Mouse (Mus musculus) T-helper 2 cell (primary cell): ENCODE results near the gene Gm572.

Source experiments
- in situ Hi-C: fragments of 300-600 bp; cut with MboI, MseI; formaldehyde crosslinking; loops from one replicate; pipeline ENCODE4 v1.15.1; 2025; ENCODE audit warnings: high pct_unique_total_duplicates

Gm572 gene

DNA sequence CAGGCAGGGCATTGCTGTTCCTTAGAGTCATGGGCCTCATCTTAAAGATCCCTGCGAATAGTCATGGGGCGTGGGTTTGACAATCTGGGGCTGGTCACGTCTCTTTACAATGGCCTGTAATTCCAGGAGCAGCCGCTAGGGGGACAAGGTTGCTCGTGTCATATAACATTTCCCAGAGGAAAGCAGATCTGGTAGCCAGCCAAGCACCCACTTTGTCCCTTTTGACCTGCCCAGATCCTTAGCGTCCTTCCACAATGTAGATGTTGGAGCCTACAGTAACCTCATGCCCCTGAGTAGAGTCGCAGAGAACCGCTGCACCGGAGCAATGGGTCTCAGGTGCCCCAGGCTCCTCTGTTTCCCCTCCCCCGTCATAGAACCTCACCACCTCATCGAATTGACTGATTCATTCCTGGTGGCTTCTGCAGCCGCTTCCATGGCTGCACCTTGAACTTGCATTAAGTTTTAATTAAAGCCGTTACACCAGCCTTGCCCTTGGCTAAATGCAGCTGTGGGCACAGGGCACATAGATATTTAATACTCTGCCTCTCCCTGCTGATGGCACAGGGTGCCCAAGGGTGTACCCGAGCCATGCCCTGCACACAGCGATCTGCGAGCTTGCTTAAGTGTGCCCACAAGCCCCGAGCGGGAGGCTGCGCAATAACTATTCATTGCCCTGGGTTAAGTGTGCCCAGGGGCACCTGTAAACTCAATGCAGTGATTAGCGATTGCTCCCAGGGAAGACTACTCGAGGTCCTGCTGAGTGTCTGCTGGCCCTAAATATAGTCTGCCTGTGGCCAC is 19.2 kb downstream of the Gm572 start:
- in situ Hi-C loops: no loop called here

DNA sequence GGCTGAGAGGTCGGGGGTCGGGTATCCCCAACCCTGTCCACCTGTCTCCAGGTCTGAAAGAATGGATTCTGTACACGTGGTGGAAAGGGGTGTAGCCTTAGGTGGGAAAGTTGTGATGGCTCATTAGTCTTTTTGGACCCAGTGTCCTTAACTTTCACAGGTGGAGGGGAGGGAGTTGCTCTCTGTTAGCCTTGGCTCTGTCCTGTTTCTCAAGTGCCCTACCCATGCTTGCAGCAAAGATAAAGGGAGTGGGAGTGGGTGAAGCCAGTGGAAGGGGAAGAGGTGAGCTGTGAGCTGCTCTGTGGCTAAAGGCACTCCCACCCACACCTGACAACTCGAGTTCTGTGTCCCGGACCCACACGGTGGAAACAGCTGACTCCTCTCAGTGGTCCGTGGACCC is 20.2 kb downstream of the Gm572 start:
- in situ Hi-C loops: no loop called here

DNA sequence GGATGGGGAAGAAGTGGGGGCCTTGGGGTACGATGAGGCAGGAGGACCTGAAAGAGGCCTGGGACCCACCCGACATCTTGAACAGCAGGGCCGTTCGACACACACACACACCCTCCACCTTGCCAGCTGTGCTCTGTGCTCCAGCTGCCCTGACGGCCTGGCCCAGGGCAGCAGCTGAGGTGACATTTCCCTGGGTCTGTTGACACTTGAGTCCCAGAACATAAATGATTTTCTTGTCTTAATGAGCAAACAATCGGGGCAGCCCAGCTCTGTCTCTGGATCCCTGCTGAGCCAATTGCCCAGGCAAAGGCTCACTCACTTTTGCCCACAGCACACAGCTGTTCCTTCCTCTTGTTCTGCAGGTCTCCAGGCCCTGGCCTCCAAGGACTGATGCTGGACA is 20.9 kb downstream of the Gm572 start:
- in situ Hi-C loops: no loop called here

DNA sequence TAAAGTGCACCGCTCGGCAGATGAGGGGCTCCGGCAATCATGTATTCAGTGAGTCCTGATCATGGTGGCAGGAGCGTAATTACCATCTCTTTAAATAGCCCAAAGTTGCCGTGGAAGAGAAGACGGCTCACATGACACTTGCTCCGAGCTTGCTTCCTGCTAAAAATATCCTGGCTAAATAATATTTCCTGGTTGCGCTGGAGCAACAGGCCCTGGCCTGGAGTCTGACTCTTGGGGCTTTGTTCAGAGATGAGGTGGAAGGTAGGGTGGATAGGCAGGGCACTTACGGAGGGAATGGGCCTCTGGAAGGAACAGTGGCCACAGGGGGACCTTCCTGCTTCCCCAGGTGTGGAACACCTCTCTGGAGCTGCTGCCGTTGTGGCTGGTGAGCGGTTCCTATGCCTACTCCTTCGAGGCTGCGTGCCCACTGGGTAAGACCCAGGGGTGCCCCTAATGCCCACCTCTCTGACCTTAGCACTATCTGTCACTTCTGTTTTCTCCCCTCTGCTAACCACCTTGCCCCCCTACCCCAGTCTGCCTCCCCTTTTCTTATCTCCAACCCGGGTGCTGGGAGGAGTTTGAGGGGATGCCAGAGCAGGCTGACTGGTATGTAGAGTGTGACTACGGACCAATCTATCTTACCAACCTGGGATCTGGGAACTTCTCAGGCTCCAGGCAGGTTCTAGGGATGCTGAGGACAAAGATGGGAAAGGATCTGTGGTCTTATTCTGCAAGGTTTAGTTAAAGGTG is 24.1 kb downstream of the Gm572 start:
- in situ Hi-C loops: no loop called here

DNA sequence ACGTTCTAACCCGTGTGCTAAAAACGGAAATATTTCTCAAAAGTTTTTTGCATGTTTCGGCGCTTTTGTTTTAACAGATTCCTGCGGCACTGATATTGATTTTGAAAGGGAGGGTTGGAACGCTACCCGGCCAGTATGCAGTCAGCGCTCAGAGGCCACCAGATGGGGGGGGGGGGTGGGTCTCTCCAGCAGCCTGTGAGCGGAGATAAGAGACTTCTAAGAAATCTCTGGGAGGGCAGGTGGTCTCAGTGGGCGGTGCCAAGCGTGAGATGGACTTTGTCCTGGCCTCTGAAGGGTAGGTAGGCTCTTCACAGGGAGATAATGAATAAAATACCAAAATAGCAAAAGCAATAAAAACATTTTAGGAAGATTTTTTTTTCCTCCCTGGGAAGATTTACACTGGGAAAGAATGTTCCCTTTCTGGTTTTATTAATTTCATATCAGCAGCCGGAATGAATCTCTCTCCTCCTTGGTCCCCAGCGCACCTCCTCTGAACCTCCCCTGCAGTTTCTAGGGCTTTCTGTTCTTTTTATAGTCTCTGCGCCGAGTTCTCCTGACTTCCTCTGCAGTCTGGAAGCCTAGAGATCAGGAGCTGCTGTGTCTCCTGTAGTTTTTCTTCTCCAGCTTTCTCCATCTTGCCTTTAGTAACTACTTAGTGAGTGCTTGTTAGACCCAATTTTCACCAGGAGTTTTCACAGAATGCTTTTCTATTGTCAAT is 28.3 kb downstream of the Gm572 start:
- in situ Hi-C loops: no loop called here

DNA sequence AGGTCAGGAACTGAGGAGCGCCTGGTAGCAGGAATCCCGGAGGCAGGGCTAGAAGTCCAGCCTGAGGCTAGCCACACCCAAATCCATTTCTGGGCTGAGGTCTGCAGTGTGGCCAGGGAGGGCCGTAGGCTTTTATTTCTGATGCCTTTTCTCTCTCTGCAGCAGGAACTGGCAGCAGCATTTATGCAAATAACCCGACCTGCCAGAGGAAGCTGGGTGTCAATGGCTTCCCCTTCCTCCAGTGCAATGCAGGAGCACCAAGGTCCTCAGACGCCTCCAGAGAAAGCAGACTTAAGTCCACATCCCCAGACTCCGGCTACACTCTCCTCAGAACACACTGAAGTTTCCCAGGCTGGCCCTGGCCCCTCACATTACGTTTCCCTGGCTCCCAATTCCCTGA is 31.9 kb downstream of the Gm572 start:
- in situ Hi-C loops: no loop called here

DNA sequence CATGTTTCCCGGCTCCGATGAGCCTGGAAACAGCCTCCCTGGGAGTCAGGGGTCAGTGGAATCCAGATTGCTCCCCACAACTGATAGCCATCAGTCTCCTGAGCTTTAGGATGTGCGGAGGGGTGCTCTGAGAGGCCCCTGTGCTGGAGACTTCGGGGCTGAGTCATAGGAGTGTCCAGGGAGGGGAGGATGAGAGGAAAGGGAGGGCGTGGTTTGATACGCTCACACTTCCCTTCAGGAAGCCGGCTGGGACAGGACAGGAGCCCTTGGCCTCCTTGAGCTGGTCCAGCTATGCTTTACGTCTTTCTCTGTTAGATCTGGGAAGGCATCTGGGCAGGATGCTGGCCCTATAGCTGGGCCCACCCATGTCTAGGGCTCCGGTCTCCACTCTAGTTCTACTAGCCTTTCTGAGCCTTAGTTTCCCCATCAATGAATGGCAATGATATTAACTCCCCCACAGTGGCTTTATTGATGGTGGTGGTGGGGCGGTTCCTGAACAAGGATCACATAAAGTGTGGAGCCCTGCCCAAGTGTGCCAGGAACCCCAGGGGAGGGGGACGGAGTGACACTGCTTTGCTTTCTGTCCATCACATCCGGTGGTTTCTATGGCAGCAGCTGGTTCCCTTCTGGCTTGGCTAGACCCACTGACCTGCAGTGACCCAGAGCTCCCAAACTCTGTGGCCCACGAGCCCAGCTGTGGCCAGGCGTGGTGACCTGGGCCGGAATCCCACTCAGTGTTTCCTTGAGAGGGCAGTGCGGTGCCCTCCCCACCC is 33.3 kb downstream of the Gm572 start:
- in situ Hi-C loops: no loop called here

DNA sequence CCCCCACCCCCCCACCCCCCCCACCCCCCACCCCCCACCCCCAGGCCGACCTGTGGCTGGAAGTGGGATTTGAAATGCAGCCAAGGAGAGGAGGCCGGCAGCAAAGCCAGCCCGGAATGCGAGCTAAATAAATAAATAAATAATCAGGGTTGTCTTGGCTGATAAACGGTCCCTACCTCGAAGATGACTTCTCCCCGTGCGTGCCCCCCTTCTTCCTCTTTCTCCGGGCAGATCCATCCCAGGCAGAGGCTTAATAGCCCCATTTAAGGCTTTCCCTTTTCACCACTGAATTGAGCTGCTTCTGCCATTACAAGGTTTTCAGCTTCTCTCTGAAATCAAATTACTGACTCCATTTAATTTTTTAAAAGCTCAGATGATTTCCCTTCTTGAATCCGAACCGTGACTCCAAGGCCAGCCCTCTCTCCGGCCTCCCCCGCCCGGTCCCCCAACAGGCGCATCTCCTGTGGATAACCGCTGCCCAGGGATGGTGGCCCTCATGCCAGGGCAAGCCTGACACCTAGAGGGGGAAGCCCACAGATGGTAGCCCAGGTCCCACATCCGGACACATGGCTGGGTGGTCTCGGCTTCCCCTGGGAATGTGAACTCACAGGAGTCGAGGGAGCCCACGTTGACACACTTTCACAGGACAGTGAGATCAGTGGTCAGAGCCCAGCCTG is 34.0 kb downstream of the Gm572 start:
- in situ Hi-C loops: no loop called here

DNA sequence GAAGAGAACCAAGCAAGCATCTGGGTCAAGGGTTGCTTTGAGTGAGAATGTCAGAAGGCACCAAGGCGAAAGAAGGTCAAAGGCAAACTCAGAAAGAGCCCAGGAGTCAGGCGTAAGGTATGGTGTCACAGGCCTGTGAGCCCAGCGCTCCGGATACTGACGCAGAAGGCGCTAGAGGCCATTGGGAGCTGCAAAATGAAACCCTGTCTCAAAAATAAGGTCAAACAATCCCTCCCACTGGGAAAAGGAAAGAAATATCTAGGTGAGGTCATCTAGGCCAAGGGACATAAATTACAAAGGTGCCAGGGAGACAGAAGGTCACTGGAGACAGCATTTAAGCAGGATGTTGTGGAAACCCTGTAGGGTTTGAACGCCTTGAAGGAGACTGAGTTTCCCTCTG is 35.0 kb downstream of the Gm572 start:
- in situ Hi-C loops: no loop called here

DNA sequence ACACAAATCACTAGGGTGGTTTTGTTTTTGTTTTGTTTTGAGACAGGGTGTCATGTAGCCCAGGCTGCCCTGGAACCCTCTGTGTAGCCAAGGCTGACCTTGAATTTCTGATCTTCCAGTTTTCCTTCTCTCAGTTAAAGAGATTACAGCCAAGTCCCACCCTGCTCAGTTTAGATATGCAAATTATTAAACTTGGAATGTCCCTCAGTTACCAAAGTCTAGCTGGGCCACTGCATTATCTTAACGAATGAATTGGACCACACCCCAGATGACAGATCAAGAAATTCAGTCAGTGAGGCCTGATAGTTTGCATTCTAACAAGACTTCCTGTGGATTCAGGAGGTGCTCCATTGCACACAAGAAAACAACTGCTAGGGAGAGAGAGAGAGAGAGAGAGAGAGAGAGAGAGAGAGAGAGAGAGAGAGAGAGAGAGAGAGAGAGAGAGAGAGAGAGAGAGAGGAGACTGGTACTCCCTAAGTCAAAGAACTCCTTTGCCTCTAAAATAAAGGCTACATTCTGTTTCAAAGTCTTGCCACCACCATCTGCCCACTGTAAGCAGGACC is 37.5 kb downstream of the Gm572 start:
- in situ Hi-C loops: no loop called here

- in situ Hi-C loops: no loop called here
Measured at GRCm38 (mm10) chr4:148681429-148681828, 38.3 kb downstream of the Gm572 start.

DNA sequence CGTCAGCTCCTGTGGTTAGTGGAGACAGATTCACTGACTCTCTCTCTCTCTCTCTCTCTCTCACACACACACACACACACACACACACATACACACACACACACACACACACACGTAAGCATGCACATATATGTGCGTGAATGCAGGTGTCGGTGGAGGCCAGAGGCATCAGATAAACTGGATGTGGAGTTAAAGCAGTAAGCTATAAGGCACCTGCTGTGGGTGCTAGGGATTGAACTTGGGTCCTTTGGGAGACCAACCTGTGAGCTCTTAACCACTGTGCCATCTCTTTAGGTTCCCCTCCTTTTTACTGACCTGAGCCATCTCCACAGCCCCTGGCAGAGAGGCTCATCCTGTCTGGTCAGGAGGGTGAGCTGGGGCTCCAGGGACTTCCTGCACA is 39.8 kb downstream of the Gm572 start:
- in situ Hi-C loops: no loop called here

GRCm38 (mm10) chr4:148683539-148683938 is 40.4 kb downstream of the Gm572 start:
- in situ Hi-C loops: no loop called here

GRCm38 (mm10) chr4:148686491-148686941 is 43.4 kb downstream of the Gm572 start:
- in situ Hi-C loops: no loop called here

GRCm38 (mm10) chr4:148688091-148688490 is 45.0 kb downstream of the Gm572 start:
- in situ Hi-C loops: no loop called here

GRCm38 (mm10) chr4:148691185-148691584 is 48.1 kb downstream of the Gm572 start:
- in situ Hi-C loops: no loop called here

DNA sequence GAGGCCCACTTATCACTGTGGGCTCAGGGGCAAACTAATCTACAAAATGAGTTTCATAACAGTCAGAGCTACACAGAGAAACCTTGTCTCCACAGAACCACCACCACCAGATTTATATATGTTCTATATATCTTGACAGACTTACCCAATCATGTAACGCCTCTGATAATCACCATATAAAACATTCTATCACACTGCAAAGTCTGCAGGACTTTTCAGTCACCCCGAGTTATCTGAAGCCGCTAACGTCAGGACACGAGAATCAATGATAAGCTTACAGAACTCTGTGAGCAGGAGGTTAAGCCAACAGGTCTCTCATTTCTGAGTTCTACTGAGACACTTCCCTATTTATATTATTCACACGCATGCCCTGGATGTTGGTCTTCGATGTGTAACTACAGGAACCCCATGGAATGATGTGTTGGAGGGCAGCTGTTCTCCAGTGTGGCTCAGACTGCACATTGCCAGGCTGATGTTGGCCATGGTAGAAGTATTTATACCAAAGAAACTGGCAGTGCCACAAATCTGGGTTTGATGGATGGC is 50.4 kb downstream of the Gm572 start:
- in situ Hi-C loops: no loop called here

GRCm38 (mm10) chr4:148704756-148705155 is 61.6 kb downstream of the Gm572 start:
- in situ Hi-C loops: no loop called here

DNA sequence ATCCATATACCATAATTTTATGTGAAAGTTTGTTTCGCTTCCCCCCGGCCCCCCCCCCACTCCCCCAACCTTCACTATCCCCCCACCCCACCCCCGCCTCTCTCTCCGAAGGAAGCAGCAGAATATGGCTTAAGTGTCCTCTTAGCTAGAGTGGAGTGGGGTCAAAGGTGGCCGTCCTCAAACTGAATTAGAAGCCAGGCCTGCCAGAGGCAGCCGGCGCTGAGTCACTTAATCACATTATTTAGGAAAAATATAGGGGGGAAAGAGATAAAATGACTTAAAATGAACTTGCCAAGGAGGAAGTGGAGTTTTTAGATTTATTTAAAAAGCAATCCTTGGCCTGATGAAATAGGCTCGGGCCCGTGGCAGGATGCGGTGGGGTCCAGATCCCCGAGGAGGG is 65.7 kb downstream of the Gm572 start:
- in situ Hi-C loops: no loop called here

- in situ Hi-C loops: no loop called here
Measured at GRCm38 (mm10) chr4:148710446-148710845, 67.3 kb downstream of the Gm572 start.
